23 mouse cellular contexts compared by ENCODE assay signal in the genomic region with DNA sequence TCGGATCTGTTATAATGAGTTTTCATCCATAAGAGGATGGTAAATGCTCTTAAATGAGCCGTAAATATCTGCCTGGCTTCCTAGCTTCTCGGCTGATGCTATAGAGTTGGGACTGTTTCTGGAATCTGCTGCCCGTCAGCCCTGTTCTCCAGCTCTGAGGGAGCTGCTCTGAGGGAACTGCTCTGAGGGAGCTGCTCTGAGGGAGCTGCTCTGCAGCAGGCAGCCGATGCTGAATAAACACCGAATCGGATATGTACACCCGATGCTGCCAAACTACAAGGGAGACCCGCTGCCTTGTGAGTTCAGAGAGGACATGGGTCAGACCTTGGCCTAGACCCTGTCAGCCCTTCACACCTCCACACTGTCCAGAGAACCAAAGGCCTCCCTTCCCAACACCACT.
"Had no signal": no experiment of that assay in that cellular context is flagged by ENCODE, and none has a peak within 500 bp of the region (broad histone marks: within the 10 kb centered on the region; RNA-seq: fewer than 3 reads in every experiment).

No protein-coding gene starts in this region.

- H3K4me1 ChIP-seq: limb, embryonic 12.5 days; limb, embryonic 15.5 days; liver, embryonic 12.5 days; liver, embryonic 15.5 days; lung, embryonic 15.5 days; megakaryocyte, embryonic 14.5 days; neural tube, embryonic 13.5 days had no signal

- H3K4me3 ChIP-seq: left cerebral cortex, adult 2 months; limb, embryonic 12.5 days; limb, embryonic 15.5 days; liver, embryonic 12.5 days; liver, embryonic 15.5 days; lung, embryonic 15.5 days; megakaryocyte, embryonic 14.5 days; myocyte; neural tube, embryonic 13.5 days had no signal

- H3K27me3 ChIP-seq: limb, embryonic 12.5 days; limb, embryonic 15.5 days; liver, embryonic 12.5 days; liver, embryonic 15.5 days; lung, embryonic 15.5 days; megakaryocyte, embryonic 14.5 days; neural tube, embryonic 13.5 days had no signal

- H3K4me2 ChIP-seq: limb, embryonic 12.5 days; limb, embryonic 15.5 days; liver, embryonic 12.5 days; liver, embryonic 15.5 days; lung, embryonic 15.5 days; midbrain, embryonic 11.5 days; neural tube, embryonic 13.5 days had no signal

- H3K36me3 ChIP-seq: limb, embryonic 12.5 days; limb, embryonic 15.5 days; liver, embryonic 12.5 days; liver, embryonic 15.5 days; lung, embryonic 15.5 days; neural tube, embryonic 13.5 days had no signal

- ATAC-seq: intestine, postnatal 0 days; liver, embryonic 12.5 days had no signal

- H3K9me3 ChIP-seq: limb, embryonic 12.5 days; limb, embryonic 15.5 days; liver, embryonic 12.5 days; liver, embryonic 15.5 days; lung, embryonic 15.5 days; neural tube, embryonic 13.5 days had no signal

- H3K9ac ChIP-seq: limb, embryonic 12.5 days; limb, embryonic 15.5 days; liver, embryonic 12.5 days; liver, embryonic 15.5 days; lung, embryonic 15.5 days; neural tube, embryonic 13.5 days had no signal

- H3K27ac ChIP-seq: limb, embryonic 12.5 days; limb, embryonic 15.5 days; liver, embryonic 12.5 days; liver, embryonic 15.5 days; lung, embryonic 15.5 days; neural tube, embryonic 13.5 days; stomach, postnatal 0 days had no signal

- DNase-seq: kidney, adult 2 months; kidney, postnatal 10 days; kidney, postnatal 36 days; layer of hippocampus, postnatal 36 days; lung, adult 18-20 months; lung, postnatal 10 days; lung, postnatal 36 days; right cerebral cortex, postnatal 25 days; thymus, adult 2 months; thymus, postnatal 14 days; thymus, postnatal 4 days had no signal
